Mouse (Mus musculus) macrophage (primary cell): ENCODE measurements around the gene Rpl36a. TPM values are rescaled to one million over a fixed set of nuclear protein-coding genes. Genes with fewer than 3 reads are reported as not detected.
"Not testable (repeated sequence)": the region's sequence is repeated elsewhere in the genome, so short reads cannot be mapped to it uniquely, and the experiment has no call there.

ENCODE experiments used
- H3K27ac ChIP-seq: fragments of 350-480 bp; formaldehyde crosslinking; 2 replicates; pipeline ENCODE4 v1.9.0; 2021
- H3K36me3 ChIP-seq: fragments of 350-480 bp; formaldehyde crosslinking; 2 replicates; pipeline ENCODE4 v1.9.0; 2021; ENCODE audit errors: inconsistent target
- H3K4me3 ChIP-seq: fragments of 350-480 bp; formaldehyde crosslinking; 2 replicates; pipeline ENCODE4 v1.9.0; 2021; ENCODE audit errors: inconsistent target
- H3K79me2 ChIP-seq: fragments of 350-480 bp; formaldehyde crosslinking; 2 replicates; pipeline ENCODE4 v1.9.0; 2021; ENCODE audit errors: inconsistent target
- WGBS: methylation state at CpG from one replicate; pipeline ENCODE4 v1.1.7; 2026; ENCODE audit warnings: inconsistent platforms; ENCODE audit not compliant: missing documents; 5-methylcytosine and 5-hydroxymethylcytosine counted together
- polyA plus RNA-seq: library from polyadenylated mRNA; stranded (reverse); fragments of 250-400 nt; gene quantifications from 3 replicates; pipeline ENCODE4 v1.2.4, GENCODE M21; 2018; ENCODE audit warnings: inconsistent platforms
- total RNA-seq, 78 experiments: library from RNA; depleted of rRNA; stranded (reverse); fragments of 250-400 nt; gene quantifications; 1 replicate in 9 of 78; 2 replicates in 24 of 78; 3 replicates in 43 of 78; 4 replicates in 2 of 78; pipeline ENCODE4 v1.2.4; 2018; ENCODE audit warnings: inconsistent platforms in 56 of 78

Rpl36a gene
- 100 to 1,000 TPM in 1 of 26 experiments, 10 to 100 TPM in 21, 1 to 10 TPM in 4; 6.0 to 117 (median 19.9) TPM for total RNA-seq (2018; cell fraction: chromatin; rRNA removed)
- total RNA-seq (2018; cell fraction: cytosol; rRNA removed): 100 to 1,000 TPM; 171 to 567 (median 285) TPM
- total RNA-seq (2018; cell fraction: nucleus; rRNA removed): 10 to 100 TPM; 20.5 to 83.5 (median 44.0) TPM
- polyA plus RNA-seq: 215 to 617 TPM (median 581 TPM) in 3 replicates

DNA sequence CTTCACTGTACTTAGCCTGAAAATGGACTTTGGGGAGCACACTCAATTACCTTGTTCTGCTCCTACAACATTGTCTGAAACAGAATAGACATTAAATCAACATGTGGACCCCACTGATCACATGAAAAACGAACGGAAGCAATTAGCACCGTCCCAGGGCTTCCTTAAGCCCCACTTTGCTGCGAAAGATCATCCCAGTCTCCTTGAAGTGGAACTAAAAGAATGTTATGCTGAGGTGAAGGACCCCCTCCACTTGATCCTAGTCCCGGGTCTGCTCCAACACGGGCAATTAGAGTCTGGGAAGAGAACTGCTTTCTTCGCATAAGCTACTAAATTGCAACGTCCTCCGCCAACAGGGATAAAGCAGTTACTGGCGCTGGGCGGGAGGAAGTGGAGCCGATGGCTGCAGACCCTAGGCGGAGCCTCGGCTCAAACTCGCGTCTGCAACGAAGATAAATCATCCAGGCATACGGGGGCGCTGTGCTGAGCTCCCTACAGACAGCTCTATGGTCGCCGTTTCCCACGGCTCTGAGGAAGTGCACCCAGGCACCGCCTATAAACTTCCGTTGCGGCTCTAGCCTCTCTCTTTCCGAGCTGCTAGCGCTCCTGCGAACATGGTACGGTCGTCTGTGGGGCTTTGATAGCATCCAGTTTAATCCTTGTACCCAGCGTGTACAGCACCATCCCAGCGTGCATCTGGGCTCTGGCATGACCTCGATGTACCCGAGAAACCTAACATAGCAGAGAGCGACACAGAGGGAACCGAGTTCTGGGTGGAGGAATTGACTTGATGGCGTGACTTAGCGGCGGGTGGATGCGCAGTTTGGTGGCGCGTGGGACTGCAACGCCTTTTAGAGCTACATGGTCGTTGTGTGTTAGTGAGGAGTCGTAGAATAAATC, at the start of gene Rpl36a:
Gene Rpl36a, plus strand, starts transcription at position 552 of the 900 bp plus-strand sequence.
- 0 out of 2 replicates have a peak, but pooled peaks cover under 1% of the 10 kb centered on the region for H3K36me3 ChIP-seq
- WGBS: 17% methylated on average over 36 of the region's 45 CpGs
- H3K79me2 ChIP-seq: peaks cover 41% of the 10 kb centered on the region

GRCm38 (mm10) chrX:134539795-134540194, 45.7 kb upstream of the Rpl36a start:
- peaks cover 20% of the 10 kb centered on the region; the same call in 1 of the 2 replicates for H3K79me2 ChIP-seq
- not testable (repeated sequence) for H3K36me3 ChIP-seq, H3K27ac ChIP-seq
- peak overlapping the region; percentile 63; the same call in 1 of the 2 replicates for H3K4me3 ChIP-seq
- WGBS: 56% methylated on average over 10 of the region's 10 CpGs

More for the DNA sequence above, at the start of gene Rpl36a:
- Histone ChIP-seq H3K4me3 (peak within 1 kb of the TSS; percentile 46), H3K27ac (peak within 1 kb of the TSS; percentile 86)

- Histone ChIP-seq H3K27ac (peak overlapping the region; percentile 45), H3K4me3 (peak overlapping the region; percentile 63), H3K36me3 (no peaks in the 10 kb centered on the region), H3K79me2 (peaks cover 20% of the 10 kb centered on the region; the same call in 1 of the 2 replicates)
- 34% methylated on average over 9 of the region's 12 CpGs for WGBS
Observed at GRCm38 (mm10) chrX:134540414-134541135, 44.9 kb upstream of the Rpl36a start.

GRCm38 (mm10) chrX:134541145-134541954, 44.1 kb upstream of the Rpl36a start, which contains the start of gene Timm8a1:
Gene Timm8a1, minus strand, starts transcription at chrX:134541865.
- Histone ChIP-seq H3K79me2 (peaks cover 20% of the 10 kb centered on the region; the same call in 1 of the 2 replicates), H3K4me3 (peak within 1 kb of the TSS; percentile 63), H3K27ac (peak within 1 kb of the TSS; percentile 45), H3K36me3 (no peaks in the 10 kb centered on the region)
- 24% methylated on average over 25 of the region's 61 CpGs for WGBS

DNA sequence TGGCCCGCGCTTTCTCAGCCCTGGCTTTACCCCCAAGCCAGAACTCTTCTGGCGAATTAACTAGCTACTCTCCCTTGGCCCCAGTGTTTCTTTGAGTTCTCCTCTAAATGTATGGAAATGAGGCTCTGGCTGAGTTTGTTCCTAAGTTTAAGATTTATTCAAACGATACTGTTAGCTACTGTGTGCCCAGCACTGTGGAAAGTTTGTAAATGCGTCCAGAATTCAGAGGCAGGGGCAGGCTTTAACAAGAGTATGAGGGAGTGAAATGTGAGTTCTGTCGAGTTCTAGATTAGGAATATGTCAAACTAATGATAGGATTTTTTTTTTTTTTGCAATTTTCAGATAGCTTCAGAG, 43.5 kb upstream of the Rpl36a start:
- H3K27ac ChIP-seq: peak overlapping the region; percentile 31; the same call in 1 of the 2 replicates
- 37% methylated on average over 6 of the region's 6 CpGs for WGBS
- peak overlapping the region; percentile 11; the same call in 1 of the 2 replicates for H3K4me3 ChIP-seq
- H3K36me3 ChIP-seq: no peaks in the 10 kb centered on the region
- H3K79me2 ChIP-seq: peaks cover 20% of the 10 kb centered on the region; the same call in 1 of the 2 replicates

DNA sequence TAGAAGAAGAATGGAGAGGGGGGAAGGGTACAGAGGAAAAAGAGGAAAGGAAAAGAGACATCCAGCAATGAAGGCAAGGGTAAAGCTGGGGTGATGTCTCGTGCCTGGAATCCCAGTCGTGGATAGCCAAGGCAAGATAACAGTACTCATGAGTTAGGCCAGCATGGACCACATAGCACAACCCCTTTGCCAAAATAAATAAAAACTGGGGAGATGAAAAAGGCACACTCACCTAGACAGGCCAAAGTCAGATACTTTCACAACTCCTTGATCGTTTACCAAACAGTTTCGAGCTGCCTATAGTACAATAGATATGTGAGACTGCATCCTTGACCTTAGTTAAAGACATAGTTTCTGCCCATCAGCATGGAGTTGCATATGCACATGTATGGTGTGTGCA, 38.1 kb upstream of the Rpl36a start:
- 97% methylated on average over 4 of the region's 4 CpGs for WGBS
- H3K79me2 ChIP-seq: no peaks in the 10 kb centered on the region
- no peak overlapping the region for H3K4me3 ChIP-seq
- H3K27ac ChIP-seq: no peak overlapping the region
- peaks cover 7% of the 10 kb centered on the region; the same call in 1 of the 2 replicates for H3K36me3 ChIP-seq

GRCm38 (mm10) chrX:134550903-134551302, 34.6 kb upstream of the Rpl36a start:
- H3K27ac ChIP-seq: no peak overlapping the region
- no peak overlapping the region for H3K4me3 ChIP-seq

DNA sequence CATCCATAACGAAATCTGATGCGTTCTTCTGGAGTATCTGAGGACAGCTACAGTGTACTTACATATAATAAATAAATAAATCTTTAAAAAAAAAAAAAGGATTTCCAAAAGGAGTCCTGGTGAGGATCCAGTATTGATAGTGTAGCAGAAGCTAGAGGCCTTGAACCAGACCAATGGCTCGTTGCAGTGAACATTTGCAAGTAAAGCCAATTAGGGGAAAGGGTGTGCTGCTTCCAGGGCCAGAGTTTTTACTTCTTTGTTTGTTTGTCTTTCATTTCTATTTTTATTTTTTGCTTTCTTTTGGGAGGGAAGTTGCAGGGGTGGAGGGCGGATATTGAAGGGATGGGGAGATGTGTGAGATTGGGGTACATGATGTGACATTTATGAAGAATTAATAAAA, 32.1 kb upstream of the Rpl36a start:
- no peak overlapping the region for H3K4me3 ChIP-seq
- H3K79me2 ChIP-seq: no peaks in the 10 kb centered on the region
- peaks cover 7% of the 10 kb centered on the region; the same call in 1 of the 2 replicates for H3K36me3 ChIP-seq
- 94% methylated on average over 2 of the region's 4 CpGs for WGBS
- no peak overlapping the region for H3K27ac ChIP-seq

More at GRCm38 (mm10) chrX:134550903-134551302, 34.6 kb upstream of the Rpl36a start:
- H3K79me2 ChIP-seq: no peaks in the 10 kb centered on the region
- 33% methylated on average over 5 of the region's 5 CpGs for WGBS
- peaks cover 7% of the 10 kb centered on the region; the same call in 1 of the 2 replicates for H3K36me3 ChIP-seq

DNA sequence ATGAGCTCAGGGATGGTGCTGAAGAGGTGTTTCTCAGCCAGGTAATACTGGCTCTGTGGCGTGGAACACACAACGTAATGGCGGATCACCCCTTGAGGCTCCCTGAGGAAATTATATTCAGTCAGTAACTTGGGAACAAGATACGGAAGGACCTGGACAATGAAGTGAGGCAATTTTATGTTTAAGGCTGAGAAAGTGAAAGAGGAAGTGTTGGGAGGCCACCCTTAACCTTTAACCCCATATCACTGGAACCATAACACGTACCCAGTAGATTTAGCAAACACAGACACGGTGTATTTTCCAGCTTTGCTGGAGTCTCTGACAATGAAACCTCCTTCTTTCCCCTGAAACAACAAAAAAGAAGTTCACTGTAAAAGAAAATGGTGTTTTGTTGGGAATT, 31.0 kb upstream of the Rpl36a start:
- Histone ChIP-seq H3K36me3 (peaks cover 4% of the 10 kb centered on the region; the same call in 1 of the 2 replicates), H3K79me2 (no peaks in the 10 kb centered on the region), H3K27ac (no peak overlapping the region), H3K4me3 (no peak overlapping the region)
- WGBS: 49% methylated on average over 6 of the region's 6 CpGs

- H3K79me2 ChIP-seq: no peaks in the 10 kb centered on the region; the same call in 1 of the 2 replicates
- no peaks in the 10 kb centered on the region for H3K36me3 ChIP-seq
- H3K4me3 ChIP-seq: no peak overlapping the region
- H3K27ac ChIP-seq: peak overlapping the region; percentile 46
- 39% methylated on average over 3 of the region's 4 CpGs for WGBS
Observed at GRCm38 (mm10) chrX:134564326-134564725, 21.1 kb upstream of the Rpl36a start.

GRCm38 (mm10) chrX:134566536-134567222, 18.8 kb upstream of the Rpl36a start:
- no peaks in the 10 kb centered on the region for H3K36me3 ChIP-seq
- peak overlapping the region; percentile 34 for H3K27ac ChIP-seq
- WGBS: 64% methylated on average over 7 of the region's 8 CpGs
- no peak overlapping the region for H3K4me3 ChIP-seq
- H3K79me2 ChIP-seq: peaks cover 16% of the 10 kb centered on the region; the same call in 1 of the 2 replicates

GRCm38 (mm10) chrX:134577896-134578295, 7.6 kb upstream of the Rpl36a start:
- Histone ChIP-seq H3K27ac (no peak overlapping the region), H3K4me3 (no peak overlapping the region), H3K79me2 (peaks cover 100% of the 10 kb centered on the region), H3K36me3 (no peaks in the 10 kb centered on the region)
- 59% methylated on average over 3 of the region's 4 CpGs for WGBS
